Mouse (Mus musculus) CH12.LX (cell line): ENCODE measurements at regions not wholly inside any gene's neighbourhood (a gene's known extent, or its start where the extent isn't known, plus 50 kb on each side); places are given as distances from the start of the nearest gene placed in this dataset.

ENCODE experiments used
- DNase-seq: peaks from one replicate; pipeline ENCODE4 v3.0.0-alpha.2; 2013; ENCODE audit errors: extremely low read depth
- H3K27ac ChIP-seq: 2 replicates; pipeline ENCODE4 v1.5.1; 2012; ENCODE audit warnings: low read depth, mild to moderate bottlenecking, control low read depth, moderate library complexity; ENCODE audit not compliant: insufficient read depth
- H3K27me3 ChIP-seq: replicated peaks from 2 replicates; pipeline ENCODE3; 2012; ENCODE audit warnings: inconsistent platforms
- H3K36me3 ChIP-seq, 2 experiments: replicated peaks in 1 of 2; 2 replicates each; pipeline versions ENCODE3 to v1.6.1; 2012; ENCODE audit warnings: inconsistent platforms in 1 of 2, low read length in 1 of 2, mild to moderate bottlenecking in 1 of 2, mixed read lengths in 1 of 2, moderate library complexity in 1 of 2; ENCODE audit not compliant: control insufficient read depth in 1 of 2, insufficient read depth in 1 of 2
- H3K4me1 ChIP-seq, 2 experiments: 2 replicates each; pipeline ENCODE4 v1.6.1; 2012; ENCODE audit warnings: inconsistent platforms in 1 of 2, moderate library complexity in 1 of 2; ENCODE audit not compliant: insufficient read depth in 2 of 2, control insufficient read depth in 1 of 2
- H3K4me2 ChIP-seq: 2 replicates; pipeline ENCODE4 v1.6.1; 2012; ENCODE audit warnings: low read depth, mild to moderate bottlenecking, control low read depth; ENCODE audit not compliant: poor library complexity, insufficient read depth, severe bottlenecking
- H3K4me3 ChIP-seq, 3 experiments: fragments of 150-350 bp in 1 of 3; sonication (generic) in 1 of 3; replicated peaks in 1 of 3; 2 replicates each; pipeline versions ENCODE3 to v1.5.1; 2011 to 2012; ENCODE audit warnings: low read depth in 2 of 3, low read length in 2 of 3, mild to moderate bottlenecking in 2 of 3, moderate library complexity in 2 of 3, control low read depth in 1 of 3, improper control_type of control experiment in 1 of 3, inconsistent platforms in 1 of 3, mixed read lengths in 1 of 3; ENCODE audit not compliant: poor library complexity in 1 of 3
- H3K79me2 ChIP-seq: replicated peaks from 2 replicates; pipeline ENCODE4 v1.6.1; 2012; ENCODE audit warnings: mild to moderate bottlenecking, moderate library complexity; ENCODE audit not compliant: control insufficient read depth, poor library complexity, insufficient read depth, severe bottlenecking; ENCODE audit errors: extremely low read depth
- H3K9ac ChIP-seq: 2 replicates; pipeline ENCODE4 v1.6.1; 2012; ENCODE audit warnings: low read depth, mild to moderate bottlenecking, control low read depth, moderate library complexity; ENCODE audit not compliant: insufficient read depth
- H3K9me3 ChIP-seq: replicated peaks from 2 replicates; pipeline ENCODE3; 2012; ENCODE audit warnings: low read length, inconsistent platforms, mixed read lengths
- CTCF ChIP-seq, 2 experiments: IDR thresholded peaks in 1 of 2; conservative IDR thresholded peaks in 1 of 2; 2 replicates each; pipeline ENCODE4 v1.5.1; 2011 to 2012; ENCODE audit warnings: low read depth in 2 of 2, low read length in 2 of 2, improper control_type of control experiment in 1 of 2, inconsistent platforms in 1 of 2, mild to moderate bottlenecking in 1 of 2, moderate library complexity in 1 of 2
- ELF1 ChIP-seq: IDR thresholded peaks from 2 replicates; pipeline ENCODE4 v1.6.1; 2014; ENCODE audit warnings: low read depth, mild to moderate bottlenecking, inconsistent platforms, low read length, improper control_type of control experiment
- EP300 ChIP-seq: IDR thresholded peaks from 2 replicates; pipeline ENCODE4 v1.6.1; 2011; ENCODE audit warnings: low read length, improper control_type of control experiment
- JUND ChIP-seq: conservative IDR thresholded peaks from 2 replicates; pipeline ENCODE4 v1.6.1; 2011; ENCODE audit warnings: low read depth, low read length, improper control_type of control experiment
- MAZ ChIP-seq: IDR thresholded peaks from 2 replicates; pipeline ENCODE4 v1.6.1; 2012; ENCODE audit warnings: low read depth, mild to moderate bottlenecking, inconsistent platforms, low read length, improper control_type of control experiment, moderate library complexity
- POLR2A ChIP-seq: IDR thresholded peaks from 2 replicates; pipeline ENCODE4 v1.6.1; 2011; ENCODE audit warnings: low read depth, mild to moderate bottlenecking, improper control_type of control experiment, low read length
- UBTF ChIP-seq: IDR thresholded peaks from 2 replicates; pipeline ENCODE4 v1.6.1; 2012; ENCODE audit warnings: low read depth, mild to moderate bottlenecking, inconsistent platforms, low read length, improper control_type of control experiment, moderate library complexity
- USF1 ChIP-seq: IDR thresholded peaks from 2 replicates; pipeline ENCODE4 v1.6.1; 2014; ENCODE audit warnings: low read depth, mild to moderate bottlenecking, inconsistent platforms, low read length, improper control_type of control experiment
- USF2 ChIP-seq: conservative IDR thresholded peaks from 2 replicates; pipeline ENCODE4 v1.6.1; 2011; ENCODE audit warnings: low read depth, low read length, improper control_type of control experiment
- ZC3H11A ChIP-seq: IDR thresholded peaks from 2 replicates; pipeline ENCODE4 v1.6.1; 2012; ENCODE audit warnings: low read depth, mild to moderate bottlenecking, inconsistent platforms, low read length, improper control_type of control experiment
- dilution Hi-C: fragments of 300-500 bp; cut with MboI; formaldehyde crosslinking; loops from 2 replicates; pipeline ENCODE4 v1.14.3; 2020; ENCODE audit warnings: low sequenced_read_pairs; ENCODE audit not compliant: extremely low pct_unique_long_range_greater_than_20kb, extremely low pct_ligation_motif_present
- in situ Hi-C: fragments of 300-500 bp; cut with MboI; formaldehyde crosslinking; loops from 3 replicates; pipeline ENCODE4 v1.14.3; 2019; ENCODE audit warnings: low sequenced_read_pairs, low pct_ligation_motif_present, low pct_unique_long_range_greater_than_20kb, mixed read lengths

DNA sequence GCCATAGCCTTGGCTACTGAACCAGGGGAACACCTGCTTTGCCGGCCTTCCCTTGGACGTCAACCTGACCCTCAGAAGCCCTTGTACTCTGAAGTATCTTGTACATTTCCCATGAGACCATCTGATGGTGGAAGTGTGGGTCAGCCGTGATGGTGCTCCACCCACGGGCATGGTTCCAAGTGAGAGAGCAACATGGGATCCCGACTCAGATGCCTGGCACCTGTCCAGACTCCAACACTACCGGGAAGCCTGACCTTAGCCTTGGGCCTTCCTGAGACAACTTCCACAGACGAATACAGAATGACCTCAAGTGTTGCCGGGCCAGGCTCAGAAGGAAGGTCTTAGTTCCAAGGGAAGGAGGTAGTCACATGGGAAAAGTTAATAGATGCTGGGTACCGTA is 181.0 kb upstream of the Gli2 start:
- no peak for DNase-seq
- no peak overlapping the region for H3K4me2 ChIP-seq
- dilution Hi-C loops: no loop called here
- no peaks in the 10 kb centered on the region for H3K79me2 ChIP-seq
- no peaks in the 10 kb centered on the region for H3K27me3 ChIP-seq
- H3K9ac ChIP-seq: no peak overlapping the region
- no peak overlapping the region for H3K27ac ChIP-seq
- H3K9me3 ChIP-seq: peaks cover 97% of the 10 kb centered on the region
- TF ChIP-seq UBTF: no peak
- no peaks in the 10 kb centered on the region for H3K4me1 ChIP-seq
- no peaks in the 10 kb centered on the region for H3K36me3 ChIP-seq
- no peak overlapping the region for H3K4me3 ChIP-seq
- in situ Hi-C loops: no loop called here

GRCm38 (mm10) chr1:119226996-119227395 is 173.6 kb upstream of the Gli2 start:
- no peaks in the 10 kb centered on the region for H3K4me1 ChIP-seq
- H3K4me3 ChIP-seq: no peak overlapping the region
- no peak overlapping the region for H3K9ac ChIP-seq
- H3K9me3 ChIP-seq: peaks cover 91% of the 10 kb centered on the region
- H3K4me2 ChIP-seq: no peak overlapping the region
- no peaks in the 10 kb centered on the region for H3K36me3 ChIP-seq
- H3K79me2 ChIP-seq: no peaks in the 10 kb centered on the region
- in situ Hi-C loops: no loop called here
- dilution Hi-C loops: no loop called here
- DNase-seq: no peak
- TF ChIP-seq USF1 (no peak), ZC3H11A (no peak), MAZ (no peak), ELF1 (no peak)
- no peak overlapping the region for H3K27ac ChIP-seq
- no peaks in the 10 kb centered on the region for H3K27me3 ChIP-seq

DNA sequence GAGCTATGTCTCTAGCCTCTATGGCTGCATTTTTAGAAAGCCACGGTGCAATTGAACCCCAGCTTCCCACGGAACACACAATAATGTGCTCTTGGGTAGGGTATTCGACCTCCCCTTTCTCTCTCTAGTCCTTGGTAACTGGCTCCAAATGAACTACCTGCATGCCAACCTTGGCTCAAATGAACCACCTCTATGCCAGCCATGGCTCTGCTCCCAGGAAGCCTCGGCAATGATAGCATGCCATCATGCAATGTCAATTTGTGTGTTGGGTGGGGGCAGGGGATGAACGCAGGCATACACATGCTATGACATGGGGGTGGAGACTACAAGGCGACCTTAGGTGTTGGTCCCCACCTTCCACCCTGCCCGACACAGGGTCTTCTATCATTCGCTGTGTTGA is 170.5 kb upstream of the Gli2 start:
- no peaks in the 10 kb centered on the region for H3K4me1 ChIP-seq
- in situ Hi-C loops (no loop called here), dilution Hi-C loops (no loop called here)
- peaks cover 90% of the 10 kb centered on the region for H3K9me3 ChIP-seq
- H3K27me3 ChIP-seq: no peaks in the 10 kb centered on the region
- H3K9ac ChIP-seq: no peak overlapping the region
- no peak for DNase-seq
- no peak overlapping the region for H3K4me2 ChIP-seq
- H3K36me3 ChIP-seq: no peaks in the 10 kb centered on the region
- no peak overlapping the region for H3K4me3 ChIP-seq
- TF ChIP-seq POLR2A (no peak), EP300 (no peak), CTCF (conservative IDR thresholded peaks at IDR 0.05 in 1 of 2, IDR thresholded peaks at IDR 0.05 in 1 of 2; ENCODE audit: low read depth in 2 of 2, low read length in 2 of 2) (no peak)
- H3K79me2 ChIP-seq: no peaks in the 10 kb centered on the region
- no peak overlapping the region for H3K27ac ChIP-seq

DNA sequence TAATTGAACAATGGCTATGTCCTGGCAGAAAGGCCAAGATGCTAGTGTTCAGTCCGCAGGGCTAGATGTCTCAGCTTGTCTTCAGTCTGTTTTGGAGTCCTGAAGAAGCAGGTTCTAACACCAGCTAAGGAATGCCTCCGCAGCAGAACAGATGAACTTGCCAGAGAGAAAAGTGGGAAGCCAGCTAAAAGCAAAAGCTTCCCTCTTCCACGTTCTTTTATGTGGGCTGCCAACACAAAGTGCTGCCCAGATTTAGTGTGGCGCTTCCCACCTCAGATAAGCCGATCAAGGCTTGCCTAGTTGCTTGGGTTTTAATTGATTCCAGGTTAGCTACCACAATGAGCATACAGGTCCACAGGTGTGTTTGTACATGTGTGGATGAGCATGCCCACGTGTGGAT is 168.5 kb upstream of the Gli2 start:
- H3K79me2 ChIP-seq: no peaks in the 10 kb centered on the region
- dilution Hi-C loops: no loop called here
- H3K9ac ChIP-seq: no peak overlapping the region

More for the DNA sequence above, 168.5 kb upstream of the Gli2 start:
- no peak for DNase-seq
- no peak overlapping the region for H3K4me2 ChIP-seq
- no peak for TF ChIP-seq JUND
- TF ChIP-seq POLR2A: no peak
- no peak for TF ChIP-seq CTCF (conservative IDR thresholded peaks at IDR 0.05 in 1 of 2, IDR thresholded peaks at IDR 0.05 in 1 of 2; ENCODE audit: low read depth in 2 of 2, low read length in 2 of 2)
- TF ChIP-seq USF2: no peak
- no peaks in the 10 kb centered on the region for H3K27me3 ChIP-seq
- H3K4me3 ChIP-seq: no peak overlapping the region
- H3K27ac ChIP-seq: no peak overlapping the region
- in situ Hi-C loops: no loop called here
- no peaks in the 10 kb centered on the region for H3K4me1 ChIP-seq
- H3K9me3 ChIP-seq: peaks cover 90% of the 10 kb centered on the region
- no peaks in the 10 kb centered on the region for H3K36me3 ChIP-seq
